Mouse (Mus musculus) urinary bladder, adult 18-20 months (tissue): Measurements from ENCODE around the gene A1cf.

Experiments
- DNase-seq, 2 experiments: peaks; one replicate each; pipeline ENCODE4 v3.0.0; 2022; ENCODE audit warnings: low spot score in 2 of 2, mixed read lengths in 2 of 2

Gene A1cf

DNA sequence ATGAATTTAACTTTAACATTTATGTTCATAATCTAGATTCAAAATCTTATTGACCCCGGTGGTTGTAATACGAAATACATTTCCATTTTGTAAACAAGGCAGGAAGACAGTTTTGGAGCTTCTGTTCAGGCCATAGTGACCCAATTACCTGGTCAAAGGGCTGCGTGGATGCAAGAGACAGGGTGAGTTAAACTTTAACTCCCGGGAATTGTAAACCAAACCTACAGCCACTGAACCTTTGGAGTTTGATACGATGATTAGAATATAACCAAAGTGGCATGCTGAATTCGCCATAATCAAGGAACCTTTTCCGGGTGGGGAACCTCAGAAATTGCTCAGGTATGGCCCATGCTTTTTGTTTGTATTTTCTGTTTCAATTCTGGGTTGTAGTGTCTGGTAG is at the start of gene A1cf:
TSS of gene A1cf (plus strand) at position 244 of the 400 bp plus-strand sequence.
- no peak for DNase-seq

DNA sequence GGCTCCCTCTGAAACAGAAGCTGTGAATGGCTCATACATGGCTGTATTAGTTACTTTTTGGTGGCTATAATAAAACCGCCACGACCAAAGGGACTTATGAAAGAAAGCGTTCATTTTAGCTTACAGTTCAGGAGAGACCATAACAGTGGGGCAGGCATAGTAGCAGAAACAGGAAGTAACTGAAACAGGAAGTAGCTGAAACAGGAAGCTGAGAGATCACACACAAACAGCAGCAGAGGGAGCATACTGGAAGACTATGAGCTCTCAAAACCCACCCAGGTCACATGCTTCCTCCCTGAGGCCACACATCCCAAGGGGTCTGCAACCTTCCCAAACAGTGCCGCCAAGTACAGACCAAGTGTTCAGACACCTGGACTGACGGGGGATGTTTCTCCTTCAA is 34.3 kb upstream of the A1cf start:
- no peak for DNase-seq

DNA sequence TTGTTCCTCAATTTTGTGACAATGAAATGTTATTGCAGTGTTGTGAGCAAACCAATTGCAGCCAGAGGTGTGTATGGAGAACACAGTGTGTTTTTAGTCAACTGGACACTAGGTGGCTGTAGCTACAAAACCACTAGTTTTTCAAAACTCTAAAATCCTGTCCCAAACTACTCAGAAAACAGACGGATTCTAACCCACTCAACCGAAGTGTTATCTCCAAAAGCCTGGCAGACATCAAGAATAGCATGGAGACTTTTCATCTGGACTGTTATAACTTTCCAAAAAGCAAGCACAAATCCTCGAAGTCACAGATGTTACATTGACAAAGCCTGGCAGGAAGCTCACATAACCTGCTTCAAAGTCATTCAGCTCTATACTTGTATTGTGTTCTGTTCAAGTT is 6.7 kb upstream of the A1cf start:
- DNase-seq, result no peak

DNA sequence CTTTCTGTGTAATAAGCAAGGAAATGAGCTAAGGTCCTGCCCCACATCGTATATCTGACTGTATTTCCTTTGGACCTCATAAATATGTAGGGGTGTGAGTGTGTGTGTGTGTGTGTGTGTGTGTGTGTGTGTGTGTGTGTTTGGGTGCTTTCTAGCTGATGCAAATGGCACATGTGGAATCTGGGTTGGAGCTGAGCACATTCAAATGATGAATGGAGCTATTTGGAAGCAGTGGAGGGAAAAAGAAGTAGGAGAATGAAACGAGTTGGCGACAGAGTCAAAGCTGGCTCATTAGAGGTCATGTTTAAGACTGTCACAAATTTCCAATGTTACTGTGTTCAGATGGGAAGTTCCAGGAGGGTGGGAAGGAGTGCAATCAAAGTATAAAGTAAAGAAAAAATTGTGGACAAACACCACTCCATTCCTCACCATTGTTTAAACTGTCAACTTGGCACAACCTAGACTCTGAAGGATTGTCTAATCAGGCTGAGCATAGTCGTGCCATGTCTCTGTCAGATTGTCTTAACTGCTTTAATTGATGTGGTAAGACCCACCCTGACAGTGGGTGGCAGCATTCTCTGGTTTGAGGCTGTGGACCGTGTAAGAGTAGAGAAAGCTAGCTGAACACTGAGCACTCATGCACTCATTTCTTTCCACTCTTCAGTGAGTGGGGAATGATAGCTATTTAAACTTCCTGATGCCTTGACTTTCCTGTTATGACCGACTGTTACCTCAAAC is 5.9 kb upstream of the A1cf start:
- no peak for DNase-seq

DNA sequence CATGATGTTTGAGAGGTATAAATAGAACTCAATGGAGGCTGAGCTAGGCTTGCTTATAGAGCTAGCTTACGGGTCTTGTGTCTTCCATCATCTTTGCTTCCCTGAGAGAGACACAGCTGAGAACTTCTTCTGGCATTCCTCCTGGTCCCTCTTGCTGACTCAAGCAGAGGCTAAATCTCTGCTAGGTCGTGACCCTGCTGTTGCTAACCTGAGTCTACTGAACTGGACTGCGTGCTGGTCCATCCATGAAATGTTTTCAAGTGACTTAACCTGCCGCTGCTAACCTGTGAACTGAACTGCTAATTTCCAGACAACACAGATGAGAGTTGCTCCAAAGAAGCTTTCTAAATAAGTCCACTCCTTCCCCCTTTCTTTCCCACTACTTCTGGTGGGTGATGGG is 3.1 kb upstream of the A1cf start:
- DNase-seq, result no peak

DNA sequence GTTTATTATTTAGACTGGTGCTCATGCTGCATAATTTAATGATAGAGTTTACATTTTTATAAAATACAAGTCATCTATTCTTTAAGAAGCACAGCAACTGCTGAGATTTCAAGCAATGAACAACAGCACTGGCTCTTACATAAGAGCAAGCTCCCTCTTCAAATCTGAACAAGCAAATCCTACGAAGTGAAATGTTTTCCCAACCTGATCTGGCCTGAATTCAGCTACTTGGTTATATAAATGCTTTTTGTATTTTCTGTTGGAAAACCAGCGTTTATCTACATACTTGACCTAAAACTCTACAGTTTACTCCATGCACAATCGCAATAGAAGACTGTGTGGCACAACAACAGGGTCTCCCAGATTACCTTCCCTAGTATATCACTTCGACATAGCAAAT is 488 bp upstream of the A1cf start:
- DNase-seq, result no peak

DNA sequence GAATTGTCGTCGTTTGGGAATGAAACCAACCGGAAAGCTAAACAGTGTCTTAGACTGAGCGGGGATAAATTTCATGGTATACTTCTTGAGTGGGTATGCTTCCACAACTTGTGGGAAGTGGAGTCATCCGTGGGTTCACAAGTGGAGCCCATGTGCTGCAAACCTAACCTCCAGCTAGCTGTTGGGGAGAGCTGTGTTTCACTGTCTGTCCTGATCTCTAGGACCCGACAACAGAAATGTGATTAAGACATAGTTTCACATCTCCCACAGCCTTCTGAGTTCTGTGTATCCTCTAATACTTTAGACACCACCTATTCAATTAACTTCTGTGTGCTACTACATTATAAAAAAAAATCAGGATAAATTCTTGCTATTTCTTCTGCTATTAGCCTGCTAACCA is 407 bp downstream of the A1cf start:
- no peak for DNase-seq

DNA sequence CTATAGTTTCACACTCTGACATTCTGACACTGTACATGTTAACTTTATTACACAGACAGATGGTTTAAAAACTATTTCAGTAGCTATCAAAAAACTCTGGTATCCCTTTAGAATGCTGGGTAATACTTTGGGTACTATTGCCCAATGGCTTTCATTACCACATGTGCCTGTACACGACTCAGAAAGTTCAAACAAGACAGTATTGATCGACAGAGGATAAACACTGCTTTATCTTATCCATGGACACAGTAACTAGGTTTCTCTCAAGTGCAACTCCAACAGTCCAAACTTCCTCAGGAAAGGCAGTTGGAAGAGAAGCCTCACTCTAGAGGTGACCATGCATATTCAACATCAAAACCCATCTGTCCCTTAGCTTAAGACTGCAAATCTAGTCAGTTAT is 2.8 kb downstream of the A1cf start:
- DNase-seq, result no peak

DNA sequence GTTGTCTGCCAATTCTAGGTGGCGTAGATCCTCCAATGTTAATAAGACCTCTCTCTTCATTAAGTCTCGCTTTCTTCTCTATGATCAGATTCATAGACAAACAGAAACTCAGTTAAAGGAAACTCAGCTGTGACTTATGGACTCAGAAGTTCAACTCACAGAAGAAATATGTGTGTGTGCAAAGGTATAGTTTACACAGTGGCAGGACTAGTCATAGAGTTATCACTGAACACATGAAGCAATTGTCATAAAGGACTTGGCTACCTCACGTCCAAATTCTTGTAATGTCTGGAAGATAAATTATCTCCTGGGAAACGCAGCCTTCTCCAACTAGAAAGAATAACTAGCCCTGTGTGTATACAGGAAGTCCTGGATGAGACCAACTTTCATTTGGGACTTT is 9.4 kb downstream of the A1cf start:
- no peak for DNase-seq

DNA sequence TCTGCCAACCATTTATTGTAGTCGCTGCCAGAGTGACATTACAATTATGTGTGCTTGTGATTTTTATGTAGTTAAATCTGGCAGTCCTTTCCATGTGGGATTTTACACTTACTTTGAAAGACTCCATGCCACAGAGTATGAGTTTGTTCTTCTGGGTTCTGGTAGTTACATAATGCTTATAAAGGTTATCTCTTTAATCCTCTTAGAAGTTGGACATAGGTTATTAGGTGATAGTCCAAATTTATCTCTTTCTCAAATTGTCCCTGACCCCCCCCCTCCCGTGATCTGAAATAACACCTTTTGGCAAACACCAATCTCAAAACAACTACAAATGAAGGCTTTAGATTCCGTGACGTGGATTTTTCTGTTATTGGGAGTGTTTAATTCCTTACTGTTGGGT is 16.0 kb downstream of the A1cf start:
- no peak for DNase-seq

DNA sequence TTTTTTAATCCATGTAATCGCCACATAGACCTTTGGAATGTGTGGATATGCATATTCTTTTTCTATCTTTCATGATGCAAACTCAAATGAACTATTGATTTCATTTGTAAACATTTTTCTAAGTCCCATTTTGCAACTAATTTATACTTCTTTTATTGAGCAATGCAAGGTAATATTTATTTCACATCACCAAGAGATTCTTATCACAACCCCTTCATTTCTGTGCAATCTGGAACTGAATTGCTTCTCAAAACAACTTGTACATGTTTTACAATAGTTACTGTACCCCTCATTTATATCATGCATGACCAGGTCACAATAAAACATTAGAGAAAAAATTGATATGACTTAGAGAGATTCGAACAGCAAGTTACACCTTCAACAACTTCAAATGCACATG is 18.7 kb downstream of the A1cf start:
- no peak for DNase-seq

DNA sequence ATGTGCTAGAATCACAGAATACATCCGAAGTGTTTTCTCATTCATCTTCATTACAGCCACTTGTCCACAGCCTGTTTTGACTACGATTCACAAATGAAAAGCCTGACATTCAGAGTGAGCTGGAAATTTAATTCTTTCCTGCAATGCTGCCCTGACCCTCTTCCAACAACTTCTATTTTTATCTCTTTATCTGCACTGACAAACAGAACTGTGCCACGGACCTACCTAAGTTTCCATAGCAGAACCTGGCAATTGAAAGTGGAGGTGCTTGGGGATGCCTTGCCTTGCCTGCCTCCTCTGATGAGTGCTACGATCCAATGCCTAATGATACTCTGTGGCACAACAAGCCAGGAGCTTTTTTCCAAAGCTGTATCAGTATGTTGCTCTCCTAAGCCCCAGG is 21.4 kb downstream of the A1cf start:
- DNase-seq, result no peak

DNA sequence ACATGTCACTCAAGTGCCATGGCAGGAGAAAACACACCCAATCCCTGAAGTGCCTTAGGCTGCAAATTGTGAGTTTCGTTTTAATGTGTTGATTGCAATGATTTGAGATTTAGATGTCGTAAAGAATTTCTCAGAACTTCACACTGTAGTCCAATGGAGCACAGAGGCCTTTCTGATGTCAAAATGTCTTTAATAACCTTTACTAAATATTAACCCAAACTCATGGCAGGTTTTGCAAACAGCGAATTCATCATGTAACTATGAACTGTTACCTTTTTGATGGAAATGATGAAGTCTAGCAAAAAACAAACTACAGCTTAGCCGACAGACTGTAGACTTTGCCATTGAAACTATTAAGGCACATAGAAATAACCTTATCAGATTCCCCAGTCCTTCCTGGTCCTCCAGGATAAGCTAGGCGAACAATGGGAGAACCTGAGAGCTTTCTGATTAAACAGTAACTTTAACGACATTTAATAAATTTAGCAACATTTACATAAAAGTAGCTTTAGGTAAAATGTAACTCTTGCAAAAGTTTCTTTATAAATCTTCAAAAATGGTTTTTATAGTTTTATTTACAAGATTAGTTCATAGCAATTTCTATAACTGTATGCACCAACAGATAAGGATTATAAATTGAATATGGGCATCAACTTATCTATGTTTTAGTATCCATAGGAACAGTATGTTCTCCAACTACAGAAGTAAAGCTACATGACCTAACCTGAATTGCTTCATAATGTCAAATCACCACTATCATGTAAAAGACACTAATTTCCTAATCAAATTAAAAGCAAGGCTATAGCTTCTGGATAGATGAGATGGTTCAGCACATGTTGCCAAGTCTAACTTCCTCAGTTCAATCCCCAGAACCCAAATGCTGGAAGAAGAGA is 22.7 kb downstream of the A1cf start:
- no peak for DNase-seq

DNA sequence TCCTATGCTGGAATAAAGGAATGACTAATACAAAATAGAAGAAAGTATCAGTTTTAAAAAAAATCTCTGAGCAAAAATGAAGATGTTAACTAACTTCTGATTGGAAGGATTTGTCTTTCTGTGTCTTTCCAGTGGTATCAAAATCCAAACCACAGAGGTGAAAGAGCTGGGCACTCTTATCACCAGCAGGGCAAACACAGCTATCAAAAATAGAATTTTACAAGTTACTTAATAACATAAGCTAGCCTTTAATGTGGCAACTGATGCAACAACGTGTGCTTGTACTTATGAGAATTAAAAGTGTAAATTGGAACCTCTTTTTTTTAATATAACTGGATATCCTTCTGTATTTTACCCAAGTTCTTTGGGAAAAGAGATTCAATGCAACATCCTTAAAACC is 27.4 kb downstream of the A1cf start:
- no peak for DNase-seq

DNA sequence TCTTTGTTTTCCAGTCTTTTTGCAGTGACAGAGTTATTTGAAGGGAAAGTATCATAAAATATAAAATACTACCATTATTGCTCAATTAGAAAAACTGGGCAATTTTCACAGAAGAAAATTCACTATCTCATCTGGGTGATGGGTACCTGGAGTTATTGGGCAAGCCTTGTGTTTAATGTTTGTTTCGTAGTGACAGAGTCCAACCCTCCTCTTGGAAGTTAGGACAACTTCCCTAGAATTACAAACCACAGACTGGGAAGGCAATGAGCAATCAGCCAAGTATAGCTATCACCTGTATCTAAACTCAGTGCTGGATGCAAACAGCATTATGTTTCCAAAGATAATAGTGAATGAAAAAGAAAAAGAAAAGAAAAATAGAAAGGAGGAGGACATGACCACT is 28.1 kb downstream of the A1cf start:
- DNase-seq, result no peak

DNA sequence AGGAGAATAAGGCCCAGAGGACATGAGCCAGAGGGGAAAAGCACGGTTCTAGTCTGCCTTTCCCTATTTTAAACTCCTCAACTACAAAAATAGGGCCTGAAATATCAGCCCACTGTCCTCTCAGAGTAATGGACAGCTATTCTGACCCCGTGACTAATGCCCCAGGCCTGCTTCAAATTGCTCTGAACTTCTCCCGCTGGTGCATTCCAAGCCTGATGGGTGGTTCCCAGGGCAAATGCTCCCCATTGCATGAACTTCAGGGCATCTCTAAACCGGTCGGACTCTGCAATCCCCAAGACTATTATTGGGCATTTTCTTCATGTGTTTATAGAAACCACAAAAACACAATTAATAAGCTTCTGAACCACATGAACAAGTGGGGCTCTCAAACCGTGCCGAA is 37.1 kb downstream of the A1cf start:
- DNase-seq, result no peak

DNA sequence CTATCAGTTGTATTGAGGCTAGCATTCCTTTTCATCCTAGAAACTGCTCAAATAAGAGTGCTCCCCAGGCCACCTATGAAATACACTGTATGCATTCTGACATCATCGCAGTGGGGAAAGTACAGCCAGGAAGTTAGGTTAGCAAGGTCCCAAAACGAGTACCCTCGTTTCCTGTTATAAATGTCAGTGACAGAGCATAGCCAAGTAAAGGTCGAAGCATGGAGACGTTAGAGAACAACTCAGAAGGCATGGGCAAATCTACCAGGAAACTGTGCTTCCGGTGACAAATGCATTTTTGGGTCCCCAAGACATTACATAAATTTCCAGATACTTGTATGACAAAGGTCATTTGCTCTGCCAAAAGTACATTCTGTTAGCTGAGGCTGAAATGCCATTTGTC is 41.9 kb downstream of the A1cf start:
- DNase-seq, result no peak

DNA sequence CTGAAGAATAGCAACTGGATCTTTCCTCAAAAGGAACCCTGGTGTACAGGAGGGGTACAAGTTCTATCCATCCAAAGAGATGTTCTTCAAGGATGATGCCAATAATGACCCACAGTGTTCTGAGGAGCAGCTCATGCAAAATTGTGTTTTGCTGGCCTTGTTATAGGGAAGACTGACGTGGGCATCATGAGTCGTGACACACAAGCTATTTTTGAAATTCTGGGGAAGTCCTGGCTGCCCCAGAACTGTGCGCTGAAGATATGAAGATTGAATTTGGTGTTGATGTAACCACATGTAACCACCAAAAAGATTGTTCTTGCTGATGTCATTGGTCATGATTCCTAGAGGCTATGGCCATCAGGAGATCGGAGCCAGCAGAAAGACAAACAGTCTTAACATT is 45.4 kb downstream of the A1cf start:
- DNase-seq, result no peak

DNA sequence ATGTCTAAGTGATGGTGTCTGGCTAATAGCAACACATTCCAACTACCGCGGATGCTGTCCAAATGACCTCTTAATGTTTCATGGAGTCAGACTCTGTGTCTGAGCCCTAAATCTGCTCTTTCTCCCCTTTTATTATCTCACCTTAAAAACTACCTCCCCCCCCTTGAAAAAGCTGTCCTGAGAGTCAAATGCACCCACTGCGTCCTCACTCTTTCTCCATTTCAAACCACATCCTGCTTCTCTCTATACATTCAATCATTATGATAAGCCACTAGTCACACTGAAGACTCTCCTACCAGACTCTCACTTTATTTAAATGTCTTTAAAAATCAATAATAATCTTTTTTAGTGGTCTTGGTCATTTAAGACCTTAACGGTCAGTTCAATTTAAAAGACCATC is 51.8 kb downstream of the A1cf start:
- DNase-seq, result no peak

DNA sequence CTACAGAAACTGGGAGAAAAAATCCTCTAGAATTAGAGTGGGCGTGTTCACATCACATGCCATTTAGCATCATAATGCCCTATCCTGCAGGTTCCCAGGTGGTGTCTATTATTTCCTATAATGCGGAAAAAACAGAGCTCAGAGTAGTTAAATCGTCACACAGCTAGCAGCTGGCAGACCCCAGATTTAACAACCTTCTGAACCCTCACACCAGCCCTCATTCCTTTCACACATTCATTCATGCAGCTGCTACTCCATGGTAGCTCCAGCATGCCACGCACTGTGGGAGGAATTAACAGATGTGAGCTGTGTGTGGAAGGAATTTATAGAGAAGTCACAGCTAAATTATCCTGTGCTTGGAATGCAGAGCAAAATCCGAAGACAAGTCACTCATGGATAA is 53.3 kb downstream of the A1cf start:
- DNase-seq, result no peak

DNA sequence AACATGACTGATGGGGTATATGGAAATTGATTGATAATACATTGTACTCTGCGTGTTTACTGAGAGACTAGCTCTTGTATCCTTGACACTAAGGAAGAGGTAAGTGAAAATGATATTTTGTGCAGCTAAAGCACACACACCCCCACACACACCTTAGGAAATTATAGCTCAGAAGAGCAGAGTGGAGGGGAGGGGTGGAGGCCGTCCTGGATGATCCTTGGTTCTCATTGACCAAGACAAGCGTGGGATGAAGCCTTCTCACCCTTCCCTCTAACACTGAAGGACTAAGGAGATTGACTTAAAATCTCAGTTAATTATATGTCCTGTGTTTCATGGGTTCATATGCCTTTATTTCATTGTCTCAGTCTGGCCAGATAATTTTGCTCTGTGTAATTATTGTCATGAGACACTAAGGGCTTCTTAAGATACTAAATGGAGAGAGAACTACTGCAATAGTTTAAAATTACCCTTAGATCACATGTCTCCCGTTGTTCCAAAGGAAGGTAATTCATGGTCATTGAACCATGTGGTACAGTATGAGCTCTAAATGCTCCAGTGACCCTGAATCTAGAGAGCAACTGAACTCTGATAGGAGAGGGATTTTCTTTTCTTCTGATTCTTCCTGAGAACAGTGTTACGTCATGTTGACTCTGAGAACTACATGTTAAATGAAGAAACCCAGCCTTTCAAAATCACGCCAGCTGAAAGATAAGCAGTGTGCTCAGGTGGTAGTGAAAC is 55.2 kb downstream of the A1cf start:
- DNase-seq, result no peak

DNA sequence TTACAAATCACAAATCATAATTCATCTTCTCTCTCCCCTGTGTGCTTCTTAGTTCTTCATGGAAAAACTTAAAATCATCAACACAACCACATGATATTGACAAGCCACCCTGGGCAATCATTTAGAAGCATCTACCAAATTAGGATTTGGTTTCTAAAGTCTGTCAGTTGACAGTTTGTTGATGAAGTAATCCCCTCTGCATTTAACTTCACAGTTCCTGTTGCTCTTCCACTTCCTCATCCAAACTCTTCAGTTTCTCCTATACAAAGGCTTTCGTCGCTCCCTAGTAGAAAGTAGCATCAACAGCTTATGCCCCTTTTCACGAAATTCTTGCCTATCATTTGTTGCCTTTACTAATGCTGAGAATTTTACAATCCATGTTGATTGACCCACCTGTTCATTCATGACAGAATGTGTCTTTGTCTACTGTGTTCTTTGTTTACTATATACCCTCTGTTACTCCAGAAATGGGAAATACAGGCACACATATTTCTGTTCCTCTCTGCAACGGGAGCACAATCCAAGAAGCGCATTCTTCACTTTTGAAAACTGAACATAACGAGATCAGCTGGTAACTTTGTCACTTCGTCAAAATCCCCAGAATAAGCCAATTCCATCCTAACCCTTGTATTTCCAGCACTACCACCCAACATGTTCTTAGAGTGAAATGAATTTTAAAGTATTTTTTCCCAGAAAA is 82.4 kb downstream of the A1cf start:
- DNase-seq, result no peak
